Mouse (Mus musculus) layer of hippocampus, adult 2 months (tissue): Measurements from ENCODE around the gene Olfr1158. TPM values are rescaled to one million over a fixed set of nuclear protein-coding genes. Genes with fewer than 3 reads are reported as not detected.
"Not testable (repeated sequence)": the region's sequence is repeated elsewhere in the genome, so short reads cannot be mapped to it uniquely, and the experiment has no call there.

Experiments used
- DNase-seq, 2 experiments: peaks; one replicate each; pipeline ENCODE4 v3.0.0; 2022; ENCODE audit warnings: low spot score in 2 of 2
- H3K27ac ChIP-seq: fragments of 200-600 bp; 2 replicates; pipeline ENCODE4 v1.8.1; 2022
- H3K4me3 ChIP-seq: fragments of 200-600 bp; 2 replicates; pipeline ENCODE4 v1.8.1; 2022; ENCODE audit warnings: mild to moderate bottlenecking
- CTCF ChIP-seq: fragments of 200-600 bp; conservative IDR thresholded peaks from 2 replicates; pipeline ENCODE4 v1.8.1; 2022; ENCODE audit warnings: antibody characterized with exemption, mild to moderate bottlenecking, moderate library complexity
- long read RNA-seq, 2 experiments: library from polyadenylated mRNA; stranded (forward); transcript quantifications; one replicate each; pipeline ENCODE4 v2.0.0; 2021; ENCODE audit warnings: borderline mapping rate in 2 of 2
- total RNA-seq, 2 experiments: library from RNA; stranded (reverse); gene quantifications; 2 replicates each; pipeline ENCODE4 v1.2.3; 2021

The Olfr1158 gene
- total RNA-seq, result not detected
- long read RNA-seq, experiment 1, result 0 reads
- long read RNA-seq, experiment 2, result 0 reads

- DNase-seq, result no peak
- no peak within 1 kb of the TSS for H3K4me3 ChIP-seq
- no peak for TF ChIP-seq CTCF
- H3K27ac ChIP-seq, result no peak within 1 kb of the TSS
Observed at GRCm38 (mm10) chr2:87989813-87990212, at the start of gene Olfr1158. Olfr1158 (plus strand) TSS chr2:87990113.

GRCm38 (mm10) chr2:87945037-87945436, 44.9 kb upstream of the Olfr1158 start, which contains the start of gene Olfr1155:
Olfr1155 (minus strand) TSS chr2:87945137.
- Histone ChIP-seq H3K4me3 (no peak within 1 kb of the TSS), H3K27ac (no peak within 1 kb of the TSS)
- DNase-seq, result no peak
- TF ChIP-seq CTCF, result no peak

GRCm38 (mm10) chr2:87953000-87953399, 36.9 kb upstream of the Olfr1158 start, which contains the start of gene Olfr1156:
Olfr1156 (minus strand) TSS chr2:87953100.
- no peak for TF ChIP-seq CTCF
- Histone ChIP-seq H3K27ac (no peak within 1 kb of the TSS), H3K4me3 (no peak within 1 kb of the TSS)
- no peak for DNase-seq

- no peak for TF ChIP-seq CTCF
- no peak for DNase-seq
- no peak within 1 kb of the TSS for H3K4me3 ChIP-seq
- no peak within 1 kb of the TSS for H3K27ac ChIP-seq
Observed at GRCm38 (mm10) chr2:87968199-87968598, 21.7 kb upstream of the Olfr1158 start, which contains the start of gene Olfr1157. Olfr1157 (minus strand) TSS chr2:87968299.

GRCm38 (mm10) chr2:87974563-87974962, 15.3 kb upstream of the Olfr1158 start, which contains the start of gene Olfr74:
Olfr74 (minus strand) TSS chr2:87974663.
- TF ChIP-seq CTCF, result no peak
- H3K27ac ChIP-seq, result no peak within 1 kb of the TSS
- no peak for DNase-seq
- no peak within 1 kb of the TSS for H3K4me3 ChIP-seq

GRCm38 (mm10) chr2:88007515-88008318, 17.8 kb downstream of the Olfr1158 start, which contains the start of gene Olfr1160:
Olfr1160 (minus strand) TSS chr2:88008268.
- Histone ChIP-seq H3K27ac (no peak within 1 kb of the TSS), H3K4me3 (no peak within 1 kb of the TSS)
- DNase-seq, result no peak
- TF ChIP-seq CTCF, result no peak

GRCm38 (mm10) chr2:88022474-88022873, 32.6 kb downstream of the Olfr1158 start, which contains the start of gene Olfr1161:
Olfr1161 (plus strand) TSS chr2:88022774.
- not testable (repeated sequence) for H3K27ac ChIP-seq, H3K4me3 ChIP-seq, DNase-seq

GRCm38 (mm10) chr2:88037599-88037998, 47.7 kb downstream of the Olfr1158 start, which contains the start of gene Olfr73:
Olfr73 (minus strand) TSS chr2:88037699.
- Histone ChIP-seq H3K4me3 (no peak within 1 kb of the TSS), H3K27ac (no peak within 1 kb of the TSS)
- TF ChIP-seq CTCF, result no peak
- DNase-seq, result no peak

Other genes with a start within 250 kb of the Olfr1158 start
- gene Olfr1140, start 246.4 kb upstream of the Olfr1158 start, total RNA-seq, result not detected
- not detected for gene Olfr1141, start 236.1 kb upstream of the Olfr1158 start, total RNA-seq
- not detected for gene Olfr152, start 210.6 kb upstream of the Olfr1158 start, total RNA-seq
- not detected for gene Olfr1143, start 189.5 kb upstream of the Olfr1158 start, total RNA-seq
- gene Olfr1145, start 180.3 kb upstream of the Olfr1158 start, total RNA-seq, result not detected
- gene Olfr1148, start 159.6 kb upstream of the Olfr1158 start, total RNA-seq, result not detected
- not detected for gene Olfr1150-ps1, start 146.1 kb upstream of the Olfr1158 start, total RNA-seq
- not detected for gene Olfr1151, start 134.3 kb upstream of the Olfr1158 start, total RNA-seq
- gene Olfr1152, start 123.6 kb upstream of the Olfr1158 start, total RNA-seq, result not detected
- not detected for gene Olfr1153, start 95.2 kb upstream of the Olfr1158 start, total RNA-seq
- not detected for gene Olfr1154, start 84.9 kb upstream of the Olfr1158 start, total RNA-seq
- gene Olfr1155, start 45.0 kb upstream of the Olfr1158 start, total RNA-seq, result not detected
- under 1 TPM in 1 of 2 experiments, not detected in 1; 0.15 TPM for gene Olfr1156, start 37.0 kb upstream of the Olfr1158 start, total RNA-seq
- not detected for gene Olfr1157, start 21.8 kb upstream of the Olfr1158 start, total RNA-seq
- not detected for gene Olfr74, start 15.4 kb upstream of the Olfr1158 start, total RNA-seq
- not detected for gene Olfr1160, start 18.2 kb downstream of the Olfr1158 start, total RNA-seq
- not detected for gene Olfr1161, start 32.7 kb downstream of the Olfr1158 start, total RNA-seq
- not detected for gene Olfr73, start 47.6 kb downstream of the Olfr1158 start, total RNA-seq
- not detected for gene Olfr1162, start 61.0 kb downstream of the Olfr1158 start, total RNA-seq
- gene Olfr1163, start 81.7 kb downstream of the Olfr1158 start, total RNA-seq, result not detected
- gene Olfr1164, start 103.9 kb downstream of the Olfr1158 start, total RNA-seq, result not detected
- not detected for gene Olfr1166, start 138.2 kb downstream of the Olfr1158 start, total RNA-seq
- not detected for gene Olfr1167, start 165.1 kb downstream of the Olfr1158 start, total RNA-seq
- not detected for gene Olfr1168, start 191.8 kb downstream of the Olfr1158 start, total RNA-seq
- not detected for gene Olfr1170, start 238.2 kb downstream of the Olfr1158 start, total RNA-seq